Mouse (Mus musculus) Muller cell, postnatal 12 days (primary cell): Measurements from ENCODE around the gene Olfr270.

ENCODE experiments used
- DNase-seq: peaks from one replicate; pipeline ENCODE4 v3.0.0-alpha.2; 2015; ENCODE audit errors: inconsistent ontology term

Olfr270 gene

GRCm38 (mm10) chr4:52964247-52964646 is at the start of gene Olfr270:
Olfr270 (plus strand) TSS chr4:52964547.
- no peak for DNase-seq

GRCm38 (mm10) chr4:52916659-52917310 is 47.6 kb upstream of the Olfr270 start:
- DNase-seq, result no peak

- DNase-seq, result no peak
Measured at GRCm38 (mm10) chr4:52917311-52917688, 47.0 kb upstream of the Olfr270 start.

- no peak for DNase-seq
Measured at GRCm38 (mm10) chr4:52919078-52919477, 45.3 kb upstream of the Olfr270 start, which contains the start of gene Olfr272. Olfr272 (minus strand) TSS chr4:52919178.

GRCm38 (mm10) chr4:52930480-52930879 is 33.9 kb upstream of the Olfr270 start:
- DNase-seq, result no peak

- DNase-seq, result no peak
Measured at GRCm38 (mm10) chr4:52946665-52947064, 17.7 kb upstream of the Olfr270 start.

GRCm38 (mm10) chr4:52949005-52949404 is 15.3 kb upstream of the Olfr270 start:
- DNase-seq, result no peak

- DNase-seq, result peak; percentile 38
Measured at GRCm38 (mm10) chr4:52958693-52959092, 5.7 kb upstream of the Olfr270 start.

- peak; percentile 33 for DNase-seq
Measured at GRCm38 (mm10) chr4:52985216-52985615, 20.9 kb downstream of the Olfr270 start.

GRCm38 (mm10) chr4:52986266-52986665 is 21.9 kb downstream of the Olfr270 start:
- no peak for DNase-seq

- no peak for DNase-seq
Measured at GRCm38 (mm10) chr4:52989248-52989647, 24.9 kb downstream of the Olfr270 start, which contains the start of gene Nipsnap3a. Nipsnap3a (plus strand) TSS chr4:52989272.

- DNase-seq, result peak; percentile 79
Measured at GRCm38 (mm10) chr4:52999449-52999848, 35.1 kb downstream of the Olfr270 start.

- DNase-seq, result no peak
Measured at GRCm38 (mm10) chr4:53000154-53000553, 35.8 kb downstream of the Olfr270 start.

- no peak for DNase-seq
Measured at GRCm38 (mm10) chr4:53009183-53009582, 44.8 kb downstream of the Olfr270 start.

- DNase-seq, result no peak
Measured at GRCm38 (mm10) chr4:53009871-53010270, 45.5 kb downstream of the Olfr270 start.

GRCm38 (mm10) chr4:53011732-53012361 is 47.5 kb downstream of the Olfr270 start, which contains the start of gene Nipsnap3b:
Nipsnap3b (plus strand) TSS chr4:53011880.
- DNase-seq, result peak; percentile 99

GRCm38 (mm10) chr4:53014421-53014820 is 50.1 kb downstream of the Olfr270 start:
- DNase-seq, result no peak

GRCm38 (mm10) chr4:53015024-53015423 is 50.7 kb downstream of the Olfr270 start:
- DNase-seq, result no peak

GRCm38 (mm10) chr4:53018392-53018791 is 54.0 kb downstream of the Olfr270 start:
- DNase-seq, result no peak
